Mouse (Mus musculus): ENCODE measurements around the gene Fsd2. TPM values are rescaled to one million over a fixed set of nuclear protein-coding genes. Genes with fewer than 3 reads are reported as not detected.

Gene Fsd2
- total and polyA plus RNA-seq, 3 experiments: 0.03 TPM; not detected in 2

DNA sequence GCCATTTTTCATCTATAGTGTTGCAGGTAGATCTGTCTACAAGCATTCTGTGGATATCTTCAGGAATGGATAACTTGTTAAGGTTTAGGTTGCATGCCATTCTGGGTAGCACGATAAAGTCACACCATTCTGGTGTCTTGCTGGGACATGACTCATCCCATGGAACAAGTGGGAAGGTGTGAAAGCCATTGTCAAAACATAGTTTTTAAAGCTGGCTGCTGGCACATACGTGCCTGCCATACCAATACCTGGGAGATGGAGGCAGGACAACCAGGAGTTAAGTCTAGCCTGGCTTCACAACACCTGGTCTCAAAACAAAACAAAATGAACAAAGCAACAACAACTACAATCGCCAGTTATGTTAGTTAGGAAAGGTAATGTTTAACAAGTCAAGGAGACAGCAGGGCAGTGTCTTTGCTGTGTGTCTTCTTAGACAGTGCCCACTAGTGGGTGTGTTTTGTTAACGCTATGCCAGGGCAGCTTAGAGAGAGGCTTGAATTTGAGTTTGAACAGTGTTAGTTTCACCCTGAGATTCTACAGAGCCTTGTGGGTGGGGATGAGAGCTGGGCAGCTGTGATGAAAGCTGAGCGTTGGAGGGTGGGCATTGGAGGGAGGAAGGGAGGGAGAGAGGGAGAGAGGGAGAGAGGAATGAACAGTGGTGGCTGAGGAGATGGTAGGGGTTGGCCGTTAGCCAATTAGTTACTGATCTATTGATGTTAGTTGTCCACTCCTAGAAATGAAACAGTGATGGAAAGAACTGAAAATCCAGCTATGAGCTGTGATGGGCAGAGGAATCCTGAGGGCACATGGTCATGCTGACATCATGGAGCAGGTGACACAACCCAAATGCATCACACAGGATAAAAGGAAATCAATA is 50.4 kb downstream of the Fsd2 start:
- H3K9me3 ChIP-seq (replicated peaks; ENCODE audit: insufficient read depth, low read length): no peaks in the 10 kb centered on the region
- DNase-seq (ENCODE audit: low read depth, low spot score): no peak
- no peak for TF ChIP-seq TAL1 (IDR thresholded peaks at IDR 0.05; ENCODE audit: low read length)
- no peak for TF ChIP-seq EP300 (IDR thresholded peaks at IDR 0.05; ENCODE audit: low read depth in 1 of 2, low read length in 2 of 2)
- TF ChIP-seq HCFC1 (IDR thresholded peaks at IDR 0.05; ENCODE audit: low read depth, low read length): no peak
- TF ChIP-seq ETS1 (IDR thresholded peaks at IDR 0.05; ENCODE audit: low read depth, low read length): no peak
- no peak for TF ChIP-seq RCOR1 (IDR thresholded peaks at IDR 0.05; ENCODE audit: low read depth, low read length)
- TF ChIP-seq POLR2AphosphoS5 (IDR thresholded peaks at IDR 0.05; ENCODE audit: borderline replicate concordance, low read depth, low read length): no peak
- no peak for TF ChIP-seq SIN3A (IDR thresholded peaks at IDR 0.05; ENCODE audit: low read length)
- no peak for TF ChIP-seq ZNF384 (IDR thresholded peaks at IDR 0.05; ENCODE audit: low read depth, low read length)

DNA sequence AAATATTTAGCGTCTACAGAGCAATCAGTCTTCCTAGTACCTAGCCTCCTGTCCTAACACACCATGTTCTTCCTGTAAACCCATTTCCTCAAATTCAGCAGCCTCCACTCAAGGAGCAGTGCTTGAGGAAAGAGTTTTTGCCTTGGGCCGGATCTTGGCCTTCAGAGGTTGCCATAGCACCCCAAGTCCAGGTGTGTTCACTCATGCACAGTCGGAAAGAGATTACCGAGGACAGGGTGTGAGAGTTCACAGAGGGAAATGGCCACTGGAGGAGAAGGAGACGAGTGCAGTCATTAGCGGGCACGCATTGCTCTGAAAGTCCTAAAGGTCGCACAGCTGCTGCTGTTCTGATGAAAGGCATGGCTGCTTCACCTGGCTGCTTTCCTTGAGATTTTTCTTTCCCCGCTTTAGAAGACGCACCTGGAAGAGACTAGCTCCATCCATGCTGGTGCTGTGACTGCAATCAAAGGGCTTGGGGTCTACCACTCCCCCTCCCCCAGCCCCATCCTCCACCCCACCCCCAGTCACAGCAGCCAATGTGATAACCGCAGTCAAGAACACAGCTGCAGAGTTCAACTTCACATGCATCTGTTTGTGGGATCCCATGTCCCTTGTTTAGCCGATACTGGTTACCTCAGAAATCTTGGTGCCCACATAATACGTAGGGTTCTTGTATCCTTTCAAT is 51.7 kb downstream of the Fsd2 start:
- TF ChIP-seq TCF12 (IDR thresholded peaks at IDR 0.05; ENCODE audit: low read depth, low read length) (no peak), HCFC1 (IDR thresholded peaks at IDR 0.05; ENCODE audit: low read depth, low read length) (no peak), USF2 (IDR thresholded peaks at IDR 0.05; ENCODE audit: borderline replicate concordance in 1 of 2, insufficient read depth in 1 of 2, low read depth in 1 of 2, low read length in 2 of 2) (no peak), ETS1 (IDR thresholded peaks at IDR 0.05; ENCODE audit: low read depth, low read length) (no peak), ZC3H11A (IDR thresholded peaks at IDR 0.05; ENCODE audit: low read depth, low read length) (no peak), MXI1 (IDR thresholded peaks at IDR 0.05; ENCODE audit: low read depth, low read length) (no peak), BHLHE40 (IDR thresholded peaks at IDR 0.05; ENCODE audit: borderline replicate concordance, low read depth, low read length) (no peak), RAD21 (IDR thresholded peaks at IDR 0.05; ENCODE audit: low read depth, low read length) (no peak), CHD2 (IDR thresholded peaks at IDR 0.05; ENCODE audit: low read length) (no peak), JUND (IDR thresholded peaks at IDR 0.05; ENCODE audit: low read depth, low read length) (no peak), ZMIZ1 (IDR thresholded peaks at IDR 0.05; ENCODE audit: low read depth, low read length) (no peak)
- H3K27ac ChIP-seq (ENCODE audit: control insufficient read depth, low read depth, low read length): no peak overlapping the region
- no peak for DNase-seq (ENCODE audit: low read depth, low spot score)
- no peak overlapping the region for H3K4me3 ChIP-seq (ENCODE audit: control insufficient read depth in 1 of 2, insufficient read depth in 1 of 2, low read depth in 2 of 2, low read length in 2 of 2)
- H3K9ac ChIP-seq (ENCODE audit: control insufficient read depth, low read depth, low read length, poor library complexity, severe bottlenecking): no peak overlapping the region
- no peaks in the 10 kb centered on the region for H3K36me3 ChIP-seq (ENCODE audit: control insufficient read depth in 1 of 2, insufficient read depth in 2 of 2, low read length in 2 of 2)
- no peaks in the 10 kb centered on the region for H3K9me3 ChIP-seq (replicated peaks; ENCODE audit: insufficient read depth, low read length)
- peaks cover 2 to 15% of the 10 kb centered on the region in 2 experiments for H3K27me3 ChIP-seq (ENCODE audit: control insufficient read depth in 1 of 2, insufficient read depth in 2 of 2, low read length in 2 of 2)
- H3K79me2 ChIP-seq (ENCODE audit: control insufficient read depth, insufficient read depth, low read length, poor library complexity): no peaks in the 10 kb centered on the region
- H3K4me1 ChIP-seq (ENCODE audit: control insufficient read depth in 1 of 2, insufficient read depth in 2 of 2, low read length in 2 of 2): no peaks in the 10 kb centered on the region

More for the DNA sequence above, 50.4 kb downstream of the Fsd2 start:
- peaks cover 2 to 10% of the 10 kb centered on the region in 2 experiments for H3K27me3 ChIP-seq (ENCODE audit: control insufficient read depth in 1 of 2, insufficient read depth in 2 of 2, low read length in 2 of 2)
- H3K36me3 ChIP-seq (ENCODE audit: control insufficient read depth in 1 of 2, insufficient read depth in 2 of 2, low read length in 2 of 2): no peaks in the 10 kb centered on the region
- H3K4me3 ChIP-seq (ENCODE audit: control insufficient read depth in 1 of 2, insufficient read depth in 1 of 2, low read depth in 2 of 2, low read length in 2 of 2): no peak overlapping the region
- no peak overlapping the region for H3K9ac ChIP-seq (ENCODE audit: control insufficient read depth, low read depth, low read length, poor library complexity, severe bottlenecking)
- no peaks in the 10 kb centered on the region for H3K4me1 ChIP-seq (ENCODE audit: control insufficient read depth in 1 of 2, insufficient read depth in 2 of 2, low read length in 2 of 2)
- no peaks in the 10 kb centered on the region for H3K79me2 ChIP-seq (ENCODE audit: control insufficient read depth, insufficient read depth, low read length, poor library complexity)
- no peak overlapping the region for H3K27ac ChIP-seq (ENCODE audit: control insufficient read depth, low read depth, low read length)

Data from MEL (cell line).